Mouse (Mus musculus) liver, embryonic 14.5 days (tissue): ENCODE results near the gene Fam186a.

Experiments
- CTCF ChIP-seq: IDR thresholded peaks from 2 replicates; pipeline ENCODE4 v1.5.1; 2016; ENCODE audit warnings: antibody characterized with exemption, low read depth, control low read depth
- EP300 ChIP-seq: IDR thresholded peaks from 2 replicates; pipeline ENCODE4 v1.6.1; 2016; ENCODE audit warnings: antibody characterized with exemption, low read depth

GRCm38 (mm10) chr15:99884038-99884437 lies 82.8 kb downstream of the Fam186a start:
- TF ChIP-seq CTCF, result no peak
- no peak for TF ChIP-seq EP300
